8 mouse cellular contexts compared by ENCODE assay signal in genomic region chr13:51202844-51203173, GRCm38 (mm10). TPM values are rescaled to one million over a fixed set of nuclear protein-coding genes. Genes with fewer than 3 reads are reported as not detected.
DNase-seq lines count a peak whose midpoint lies in the region; ATAC-seq lines count a peak whose summit lies in the region.
"Not testable (repeated sequence)": the region's sequence is repeated elsewhere in the genome, so short reads cannot be mapped to it uniquely, and the experiment has no call there.

No protein-coding gene starts in this region.

- H3K36me3 ChIP-seq in hindbrain, embryonic 14.5 days (replicated peaks; ENCODE audit: control insufficient read depth, insufficient read depth), result not testable (repeated sequence)

- peak; percentile 59 for ATAC-seq in activated CD4-positive, CD25-positive, alpha-beta regulatory T cell, adult 4 months
- peak; percentile 78 for ATAC-seq in common myeloid progenitor, adult 5-6 weeks (replicated peaks; ENCODE audit: low read depth, poor library complexity, severe bottlenecking)
- peak; percentile 44; the same call in 1 of the 2 replicates for ATAC-seq in hindbrain, embryonic 14.5 days (ENCODE audit: low FRiP score)

- not testable (repeated sequence) for H3K4me1 ChIP-seq in hindbrain, embryonic 14.5 days (replicated peaks; ENCODE audit: control insufficient read depth, insufficient read depth, low read length)

- peak overlapping the region; percentile 27 for H3K4me3 ChIP-seq in hindbrain, embryonic 14.5 days (replicated peaks; ENCODE audit: low read length)

- WGBS in hindbrain, embryonic 14.5 days, result 12% methylated on average over 27 of the region's 28 CpGs

- H3K9me3 ChIP-seq in hindbrain, embryonic 14.5 days (ENCODE audit: control insufficient read depth, low read length), result not testable (repeated sequence)

- peak; percentile 6 to 27 for DNase-seq in gastrocnemius, adult 8-10 months (ENCODE audit: low spot score in 2 of 2)
- not testable (repeated sequence) for DNase-seq in hindbrain, embryonic 14.5 days (ENCODE audit: low spot score)
- DNase-seq in layer of hippocampus, postnatal 36 days, result peak; percentile 46 to 56
- DNase-seq in lung, postnatal 10 days, result peak; percentile 45
- peak; percentile 27 for DNase-seq in ovary, postnatal 14 days (ENCODE audit: low spot score)
- DNase-seq in thymus, postnatal 10 days (ENCODE audit: low spot score in 2 of 2), result peak; percentile 35 to 50

- peak overlapping the region; percentile 52 for H3K4me2 ChIP-seq in hindbrain, embryonic 14.5 days (replicated peaks)

- not testable (repeated sequence) for H3K27ac ChIP-seq in hindbrain, embryonic 14.5 days

- not testable (repeated sequence) for H3K27me3 ChIP-seq in hindbrain, embryonic 14.5 days (ENCODE audit: control insufficient read depth, insufficient read depth, low read length)

- H3K9ac ChIP-seq in hindbrain, embryonic 14.5 days, result peak overlapping the region; percentile 49

RNA-seq across cellular contexts. Expression of gene Nxnl2, which starts 32.0 kb away (rescaled TPM):
- polyA plus RNA-seq in activated CD4-positive, CD25-positive, alpha-beta regulatory T cell, adult 4 months (2017; shearing (Covaris generic)), result under 1 TPM; 0.34 to 0.42 TPM
- total RNA-seq in common myeloid progenitor, adult 5-6 weeks (2017), result not detected in 2 replicates
- total RNA-seq in gastrocnemius, adult 8-10 months (2022), result not detected
- polyA plus RNA-seq in hindbrain, embryonic 14.5 days (2014; fragmentation: Nextera tagmentation; extraction: Ambion mirVana), result 3.0 and 3.3 TPM in 2 replicates
- under 1 TPM; 0.25 TPM for total RNA-seq in layer of hippocampus, postnatal 36 days (2021)
